Mouse (Mus musculus): ENCODE results near the gene Mei4. TPM values are rescaled to one million over a fixed set of nuclear protein-coding genes. Genes with fewer than 3 reads are reported as not detected.
A peak's percentile ranks its signal among the peaks of the same experiment; 100 is the strongest.

Gene Mei4
- 0.49 and 0.81 TPM in 2 replicates for polyA plus RNA-seq (2014; fragmentation: Nextera tagmentation; extraction: Ambion mirVana)

- H3K27me3 ChIP-seq (ENCODE audit: control insufficient read depth, insufficient read depth, low read length) = peaks cover 8% of the 10 kb centered on the region; the same call in 1 of the 2 replicates
- peak within 1 kb of the TSS; percentile 69 for H3K4me2 ChIP-seq (replicated peaks; ENCODE audit: low read depth, low read length)
- no peaks in the 10 kb centered on the region for H3K36me3 ChIP-seq (ENCODE audit: control insufficient read depth, insufficient read depth, low read length)
- 2% methylated on average over 32 of the region's 32 CpGs for WGBS
- H3K4me1 ChIP-seq (ENCODE audit: control insufficient read depth, insufficient read depth, low read length) = no peaks in the 10 kb centered on the region
- ATAC-seq (ENCODE audit: low FRiP score, low TSS enrichment) = peak; percentile 100
- H3K9me3 ChIP-seq (ENCODE audit: control insufficient read depth, low read length) = no peaks in the 10 kb centered on the region
- H3K9ac ChIP-seq (ENCODE audit: low read depth, low read length) = peak within 1 kb of the TSS; percentile 49
- H3K4me3 ChIP-seq (ENCODE audit: low read length) = peak within 1 kb of the TSS; percentile 49
- H3K27ac ChIP-seq (ENCODE audit: low read depth, low read length) = no peak within 1 kb of the TSS
Observed at GRCm38 (mm10) chr9:81863181-81863887, at the start of gene Mei4. Gene Mei4 (plus strand): TSS chr9:81863670.

- Histone ChIP-seq H3K4me1 (ENCODE audit: control insufficient read depth, insufficient read depth, low read length) (no peaks in the 10 kb centered on the region), H3K27me3 (ENCODE audit: control insufficient read depth, insufficient read depth, low read length) (no peaks in the 10 kb centered on the region), H3K4me3 (ENCODE audit: low read length) (no peak overlapping the region), H3K9me3 (ENCODE audit: control insufficient read depth, low read length) (no peaks in the 10 kb centered on the region), H3K36me3 (ENCODE audit: control insufficient read depth, insufficient read depth, low read length) (no peaks in the 10 kb centered on the region), H3K4me2 (replicated peaks; ENCODE audit: low read depth, low read length) (no peak overlapping the region), H3K9ac (ENCODE audit: low read depth, low read length) (no peak overlapping the region), H3K27ac (ENCODE audit: low read depth, low read length) (no peak overlapping the region)
- ATAC-seq (ENCODE audit: low FRiP score, low TSS enrichment) = no peak
- 95% methylated on average over 1 of the region's 1 CpGs for WGBS
Observed at GRCm38 (mm10) chr9:81819715-81820373, 43.6 kb upstream of the Mei4 start.

GRCm38 (mm10) chr9:81827560-81827959, 35.9 kb upstream of the Mei4 start:
- Histone ChIP-seq H3K27me3 (ENCODE audit: control insufficient read depth, insufficient read depth, low read length) (no peaks in the 10 kb centered on the region), H3K27ac (ENCODE audit: low read depth, low read length) (no peak overlapping the region), H3K36me3 (ENCODE audit: control insufficient read depth, insufficient read depth, low read length) (no peaks in the 10 kb centered on the region), H3K4me3 (ENCODE audit: low read length) (no peak overlapping the region), H3K4me2 (replicated peaks; ENCODE audit: low read depth, low read length) (no peak overlapping the region), H3K9ac (ENCODE audit: low read depth, low read length) (no peak overlapping the region), H3K9me3 (ENCODE audit: control insufficient read depth, low read length) (no peaks in the 10 kb centered on the region), H3K4me1 (ENCODE audit: control insufficient read depth, insufficient read depth, low read length) (no peaks in the 10 kb centered on the region)
- no peak for ATAC-seq (ENCODE audit: low FRiP score, low TSS enrichment)
- 91% methylated on average over 2 of the region's 2 CpGs for WGBS

- Histone ChIP-seq H3K4me2 (replicated peaks; ENCODE audit: low read depth, low read length) (no peak overlapping the region), H3K9ac (ENCODE audit: low read depth, low read length) (no peak overlapping the region), H3K36me3 (ENCODE audit: control insufficient read depth, insufficient read depth, low read length) (no peaks in the 10 kb centered on the region), H3K4me3 (ENCODE audit: low read length) (no peak overlapping the region), H3K27me3 (ENCODE audit: control insufficient read depth, insufficient read depth, low read length) (no peaks in the 10 kb centered on the region), H3K9me3 (ENCODE audit: control insufficient read depth, low read length) (no peaks in the 10 kb centered on the region), H3K27ac (ENCODE audit: low read depth, low read length) (no peak overlapping the region), H3K4me1 (ENCODE audit: control insufficient read depth, insufficient read depth, low read length) (no peaks in the 10 kb centered on the region)
- ATAC-seq (ENCODE audit: low FRiP score, low TSS enrichment) = no peak
Observed at GRCm38 (mm10) chr9:81834056-81834455, 29.4 kb upstream of the Mei4 start.

- Histone ChIP-seq H3K4me2 (replicated peaks; ENCODE audit: low read depth, low read length) (no peak overlapping the region), H3K27me3 (ENCODE audit: control insufficient read depth, insufficient read depth, low read length) (peaks cover 8% of the 10 kb centered on the region; the same call in 1 of the 2 replicates), H3K9ac (ENCODE audit: low read depth, low read length) (no peak overlapping the region), H3K4me3 (ENCODE audit: low read length) (no peak overlapping the region), H3K36me3 (ENCODE audit: control insufficient read depth, insufficient read depth, low read length) (no peaks in the 10 kb centered on the region), H3K9me3 (ENCODE audit: control insufficient read depth, low read length) (no peaks in the 10 kb centered on the region), H3K27ac (ENCODE audit: low read depth, low read length) (no peak overlapping the region), H3K4me1 (ENCODE audit: control insufficient read depth, insufficient read depth, low read length) (no peaks in the 10 kb centered on the region)
- no peak for ATAC-seq (ENCODE audit: low FRiP score, low TSS enrichment)
- 14% methylated on average over 1 of the region's 1 CpGs for whole genome bisulfite sequencing
Observed at GRCm38 (mm10) chr9:81858861-81859260, 4.6 kb upstream of the Mei4 start.

- H3K4me2 ChIP-seq (replicated peaks; ENCODE audit: low read depth, low read length) = peak overlapping the region; percentile 69
- ATAC-seq (ENCODE audit: low FRiP score, low TSS enrichment) = no peak
- peak overlapping the region; percentile 49 for H3K4me3 ChIP-seq (ENCODE audit: low read length)
- peaks cover 8% of the 10 kb centered on the region; the same call in 1 of the 2 replicates for H3K27me3 ChIP-seq (ENCODE audit: control insufficient read depth, insufficient read depth, low read length)
- H3K9ac ChIP-seq (ENCODE audit: low read depth, low read length) = peak overlapping the region; percentile 49
- H3K27ac ChIP-seq (ENCODE audit: low read depth, low read length) = no peak overlapping the region
- no peaks in the 10 kb centered on the region for H3K36me3 ChIP-seq (ENCODE audit: control insufficient read depth, insufficient read depth, low read length)
- no peaks in the 10 kb centered on the region for H3K4me1 ChIP-seq (ENCODE audit: control insufficient read depth, insufficient read depth, low read length)
- no peaks in the 10 kb centered on the region for H3K9me3 ChIP-seq (ENCODE audit: control insufficient read depth, low read length)
- WGBS = 18% methylated on average over 13 of the region's 13 CpGs
Observed at GRCm38 (mm10) chr9:81863888-81864234, 391 bp downstream of the Mei4 start.

- Histone ChIP-seq H3K36me3 (ENCODE audit: control insufficient read depth, insufficient read depth, low read length) (no peaks in the 10 kb centered on the region), H3K9ac (ENCODE audit: low read depth, low read length) (no peak overlapping the region), H3K4me3 (ENCODE audit: low read length) (no peak overlapping the region), H3K27ac (ENCODE audit: low read depth, low read length) (no peak overlapping the region), H3K4me2 (replicated peaks; ENCODE audit: low read depth, low read length) (no peak overlapping the region), H3K9me3 (ENCODE audit: control insufficient read depth, low read length) (no peaks in the 10 kb centered on the region), H3K27me3 (ENCODE audit: control insufficient read depth, insufficient read depth, low read length) (peaks cover 8% of the 10 kb centered on the region; the same call in 1 of the 2 replicates), H3K4me1 (ENCODE audit: control insufficient read depth, insufficient read depth, low read length) (no peaks in the 10 kb centered on the region)
- 75% methylated on average over 2 of the region's 2 CpGs for whole genome bisulfite sequencing
- ATAC-seq (ENCODE audit: low FRiP score, low TSS enrichment) = no peak
Observed at GRCm38 (mm10) chr9:81866032-81866431, 2.6 kb downstream of the Mei4 start.

- H3K4me1 ChIP-seq (ENCODE audit: control insufficient read depth, insufficient read depth, low read length) = no peaks in the 10 kb centered on the region
- 100% methylated on average over 1 of the region's 1 CpGs for WGBS
- H3K27me3 ChIP-seq (ENCODE audit: control insufficient read depth, insufficient read depth, low read length) = no peaks in the 10 kb centered on the region
- no peak for ATAC-seq (ENCODE audit: low FRiP score, low TSS enrichment)
- no peaks in the 10 kb centered on the region for H3K36me3 ChIP-seq (ENCODE audit: control insufficient read depth, insufficient read depth, low read length)
- H3K4me3 ChIP-seq (ENCODE audit: low read length) = no peak overlapping the region
- no peak overlapping the region for H3K4me2 ChIP-seq (replicated peaks; ENCODE audit: low read depth, low read length)
- H3K9me3 ChIP-seq (ENCODE audit: control insufficient read depth, low read length) = no peaks in the 10 kb centered on the region
- no peak overlapping the region for H3K9ac ChIP-seq (ENCODE audit: low read depth, low read length)
- H3K27ac ChIP-seq (ENCODE audit: low read depth, low read length) = no peak overlapping the region
Observed at GRCm38 (mm10) chr9:81921456-81921855, 58.0 kb downstream of the Mei4 start.

GRCm38 (mm10) chr9:81924744-81925143, 61.3 kb downstream of the Mei4 start:
- Histone ChIP-seq H3K27me3 (ENCODE audit: control insufficient read depth, insufficient read depth, low read length) (no peaks in the 10 kb centered on the region), H3K9ac (ENCODE audit: low read depth, low read length) (no peak overlapping the region), H3K27ac (ENCODE audit: low read depth, low read length) (no peak overlapping the region), H3K36me3 (ENCODE audit: control insufficient read depth, insufficient read depth, low read length) (no peaks in the 10 kb centered on the region), H3K9me3 (ENCODE audit: control insufficient read depth, low read length) (no peaks in the 10 kb centered on the region), H3K4me2 (replicated peaks; ENCODE audit: low read depth, low read length) (no peak overlapping the region), H3K4me3 (ENCODE audit: low read length) (no peak overlapping the region), H3K4me1 (ENCODE audit: control insufficient read depth, insufficient read depth, low read length) (no peaks in the 10 kb centered on the region)
- no peak for ATAC-seq (ENCODE audit: low FRiP score, low TSS enrichment)
